Mouse (Mus musculus): ENCODE measurements around the gene Mobp.

GRCm38 (mm10) chr9:120219411-120219810, 69.9 kb downstream of the Mobp start:
- TF ChIP-seq CTCF (IDR thresholded peaks at IDR 0.05; ENCODE audit: extremely low read depth, insufficient read length, insufficient replicate concordance, low read depth, low read length) (no peak), POLR2A (IDR thresholded peaks at IDR 0.05; ENCODE audit: low read depth, low read length) (no peak)
